Mouse (Mus musculus) heart, postnatal 4 days (tissue): ENCODE measurements around the gene Gm45234. TPM values are rescaled to one million over a fixed set of nuclear protein-coding genes. Genes with fewer than 3 reads are reported as not detected.

Experiments used
- DNase-seq: peaks from one replicate; pipeline ENCODE4 v3.0.0; 2021
- microRNA-seq, 2 experiments: library from miRNA; unstranded; fragments of <30 nt; microRNA quantifications; one replicate each; pipeline ENCODE4 v1.2.0; 2021 to 2022
- total RNA-seq, 2 experiments: library from RNA; stranded (reverse); gene quantifications; 2 replicates each; pipeline ENCODE4 v1.2.3; 2021

Gene Gm45234
- total RNA-seq, 2 experiments from 2014 or later, result 2.1 TPM; not detected in 1

DNA sequence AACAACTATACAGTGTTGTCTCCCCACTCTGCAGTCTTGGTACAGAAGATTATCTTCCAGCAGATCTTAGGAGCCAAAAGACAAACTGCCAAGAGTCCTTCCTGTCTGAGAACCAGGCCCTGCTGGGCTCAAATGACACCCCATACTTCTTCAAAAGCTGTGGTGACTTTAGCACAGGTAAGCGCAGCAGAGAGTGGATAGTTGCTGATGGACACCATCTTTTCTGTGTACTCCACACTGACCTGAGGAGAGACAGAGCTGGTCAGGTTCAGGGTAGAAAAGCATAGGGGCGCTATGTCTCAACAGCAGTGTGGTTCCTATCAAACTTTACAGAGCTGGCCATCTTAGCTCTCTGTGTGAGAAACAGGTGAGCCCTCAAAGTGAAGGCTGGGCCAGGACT lies 51.4 kb downstream of the Gm45234 start:
- no peak for DNase-seq

DNA sequence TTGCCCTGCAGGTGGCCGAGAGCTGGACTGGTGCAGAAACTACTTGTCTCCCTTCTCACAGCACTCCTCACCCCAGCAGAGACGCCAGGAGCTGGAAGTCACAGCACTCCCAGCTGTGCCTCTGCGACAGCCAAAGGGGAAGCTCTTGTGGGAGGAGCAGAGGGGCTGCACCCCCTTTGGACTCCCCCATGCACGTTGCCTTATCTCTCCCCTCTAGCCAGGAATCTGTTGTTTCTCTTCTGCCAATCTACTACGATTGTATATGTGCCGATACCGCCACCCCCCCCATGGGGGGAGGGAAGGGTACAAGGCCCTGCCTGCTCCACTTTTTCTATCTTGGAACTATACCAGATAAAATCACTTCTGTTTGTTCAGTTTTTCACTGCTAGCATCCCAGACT lies 52.0 kb downstream of the Gm45234 start:
- no peak for DNase-seq

DNA sequence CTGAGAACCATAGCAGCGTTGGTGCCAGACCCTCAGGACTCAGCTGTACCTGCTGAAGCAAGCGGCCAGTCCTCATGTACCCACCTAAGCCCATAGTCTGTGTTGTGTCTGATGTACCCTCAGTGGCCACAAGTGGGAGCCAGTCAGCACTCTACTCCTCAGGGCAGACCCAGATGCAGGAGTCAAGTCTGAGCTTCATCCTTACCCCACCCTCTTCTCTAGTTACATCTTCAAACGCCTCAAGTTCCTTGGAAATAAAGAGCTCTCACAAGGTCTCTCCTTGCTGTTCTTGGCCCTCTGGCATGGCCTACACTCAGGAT lies 53.1 kb downstream of the Gm45234 start:
- DNase-seq, result peak; percentile 81

DNA sequence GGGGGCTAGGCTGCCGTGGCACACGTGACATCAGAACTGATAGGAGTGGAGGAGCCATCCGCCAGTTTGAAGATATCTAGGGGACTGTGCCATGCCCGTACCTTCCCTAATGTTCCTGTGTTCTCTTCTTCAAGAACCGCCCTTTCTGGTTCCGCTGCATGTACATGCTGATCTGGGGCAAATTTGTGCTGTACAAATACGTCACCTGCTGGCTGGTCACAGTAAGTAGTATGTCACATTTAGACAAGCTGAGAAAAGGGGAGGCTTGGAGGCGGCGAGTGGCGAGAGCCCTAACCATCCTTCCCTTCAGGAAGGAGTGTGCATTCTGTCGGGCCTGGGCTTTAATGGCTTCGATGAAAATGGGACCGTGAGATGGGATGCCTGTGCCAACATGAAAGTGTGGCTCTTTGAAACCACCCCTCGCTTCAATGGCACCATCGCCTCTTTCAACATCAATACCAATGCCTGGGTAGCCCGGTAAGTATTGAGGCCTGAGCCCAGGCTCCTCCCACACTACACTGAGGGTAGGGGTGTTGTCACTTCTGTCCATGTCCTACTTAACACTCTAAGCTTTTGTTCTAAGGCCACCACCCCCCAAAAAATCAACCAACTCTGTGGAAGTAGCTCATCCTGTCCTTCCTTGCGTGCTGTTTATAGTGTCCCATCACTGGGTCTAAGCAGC lies 53.6 kb downstream of the Gm45234 start:
- no peak for DNase-seq

DNA sequence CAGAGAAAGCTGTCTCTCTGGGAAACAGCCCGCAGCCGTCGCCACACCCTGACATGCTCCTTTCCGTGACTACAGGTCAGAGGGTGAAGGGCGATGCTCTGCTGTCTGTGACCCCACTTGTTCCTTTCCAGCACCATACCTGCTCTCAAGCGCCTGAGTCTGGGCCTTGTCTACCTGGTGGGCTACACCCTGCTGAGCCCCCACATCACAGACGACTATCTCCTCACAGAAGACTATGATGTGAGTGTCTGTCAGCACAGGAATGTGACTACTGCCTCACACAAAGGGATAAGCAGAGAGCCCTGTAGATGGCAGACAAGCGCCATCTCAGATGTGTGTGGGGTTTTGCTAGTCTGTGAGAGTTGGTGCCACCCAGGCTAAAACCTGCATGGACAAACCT lies 54.5 kb downstream of the Gm45234 start:
- DNase-seq, result no peak

DNA sequence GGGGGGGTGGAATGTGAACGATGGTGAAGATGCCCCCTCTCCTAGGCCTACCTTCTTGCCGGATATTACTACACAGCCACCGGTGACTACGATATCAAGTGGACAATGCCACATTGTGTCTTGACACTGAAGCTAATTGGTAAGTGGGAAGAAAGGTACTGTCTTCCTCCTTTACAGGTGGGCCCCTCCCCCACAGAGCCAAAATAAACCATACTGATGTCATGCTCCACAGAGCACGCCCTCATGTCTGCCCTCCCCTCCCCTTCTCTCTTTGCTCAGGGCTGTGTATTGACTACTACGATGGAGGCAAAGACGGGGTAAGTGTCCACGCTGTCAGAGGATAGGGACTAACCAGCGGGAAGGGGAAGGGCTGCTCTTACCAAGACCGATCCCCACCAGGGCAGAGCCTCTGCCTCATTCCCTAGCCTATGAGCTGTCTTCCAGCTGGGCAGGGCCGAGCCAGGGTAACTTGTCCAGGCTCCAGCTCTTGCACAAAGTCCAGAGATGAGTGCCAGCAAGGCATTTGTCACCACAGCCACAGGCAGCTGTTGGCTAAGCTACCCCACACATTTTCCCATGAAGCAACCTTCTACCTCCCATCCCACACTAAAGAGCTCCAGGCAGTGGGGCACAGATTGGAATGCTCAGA lies 55.7 kb downstream of the Gm45234 start:
- peak; percentile 63 for DNase-seq

DNA sequence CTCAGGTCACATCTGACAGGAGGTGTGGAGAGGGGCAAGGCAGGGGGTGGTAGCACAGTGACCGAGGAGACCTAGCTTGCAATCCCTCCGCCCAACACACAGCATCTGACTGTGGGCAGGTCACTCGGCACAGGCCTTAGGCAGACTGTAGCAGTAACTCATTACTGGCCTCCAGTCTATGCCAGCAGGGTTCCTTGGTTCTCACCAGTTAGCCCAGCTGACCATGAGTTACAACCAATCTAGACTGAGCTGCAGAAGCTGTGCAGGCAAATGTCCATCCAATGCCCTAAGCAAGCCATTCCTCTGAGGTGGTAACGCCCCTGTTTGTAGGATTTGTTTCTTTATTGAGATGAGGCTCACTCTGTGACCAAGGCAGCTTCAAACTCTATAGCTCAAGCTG lies 56.5 kb downstream of the Gm45234 start:
- no peak for DNase-seq

DNA sequence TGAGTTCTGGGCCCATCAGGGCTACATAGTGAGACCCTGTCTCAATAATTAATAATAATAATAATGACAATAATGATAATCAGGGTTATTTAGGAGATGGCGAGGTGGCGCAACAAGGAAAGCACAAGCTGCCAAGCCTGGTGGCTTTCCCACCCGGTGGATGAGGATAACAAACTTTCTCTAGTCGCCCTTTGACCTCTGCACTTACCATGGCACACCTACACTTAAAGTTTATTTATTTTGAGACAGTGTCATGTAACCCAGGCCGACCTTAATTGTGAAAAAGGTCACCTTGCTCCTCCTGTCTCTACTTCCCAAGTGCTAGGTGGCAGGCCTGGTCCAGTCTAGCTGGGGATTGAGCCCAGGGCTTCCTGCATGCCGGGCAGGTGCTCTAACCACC lies 57.1 kb downstream of the Gm45234 start:
- no peak for DNase-seq

DNA sequence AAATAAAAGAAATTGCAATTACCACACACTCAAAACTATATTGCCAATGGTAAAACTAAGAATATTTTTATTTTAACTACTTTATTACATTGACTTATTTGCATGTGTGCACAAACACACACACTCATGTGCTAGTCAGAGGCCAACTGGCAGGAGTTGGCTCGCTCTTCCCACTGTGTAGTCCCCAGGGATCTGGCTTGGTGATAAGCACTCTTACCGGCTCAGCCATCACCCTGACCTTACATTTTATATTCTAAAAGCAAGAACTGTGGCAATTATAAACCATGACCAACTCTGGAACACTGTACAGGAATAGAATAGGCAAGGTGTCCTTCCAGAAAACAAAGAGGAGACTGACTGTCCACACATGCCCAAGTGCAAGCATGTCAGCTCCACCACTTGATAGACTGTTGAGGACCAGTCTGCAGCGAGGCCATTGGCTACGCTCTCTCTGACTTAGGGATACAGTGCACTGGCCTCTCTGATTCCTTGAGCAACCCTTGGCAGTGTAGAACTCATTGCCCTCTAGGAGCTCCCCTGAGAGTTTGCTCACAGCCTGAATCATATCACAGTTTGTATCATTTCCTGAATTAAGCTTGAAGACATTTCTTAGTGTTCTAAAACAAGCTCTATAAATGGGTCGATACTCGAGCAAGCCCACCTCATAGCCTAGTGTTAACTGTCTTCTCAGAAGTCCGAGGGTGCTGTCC lies 59.2 kb downstream of the Gm45234 start:
- no peak for DNase-seq

DNA sequence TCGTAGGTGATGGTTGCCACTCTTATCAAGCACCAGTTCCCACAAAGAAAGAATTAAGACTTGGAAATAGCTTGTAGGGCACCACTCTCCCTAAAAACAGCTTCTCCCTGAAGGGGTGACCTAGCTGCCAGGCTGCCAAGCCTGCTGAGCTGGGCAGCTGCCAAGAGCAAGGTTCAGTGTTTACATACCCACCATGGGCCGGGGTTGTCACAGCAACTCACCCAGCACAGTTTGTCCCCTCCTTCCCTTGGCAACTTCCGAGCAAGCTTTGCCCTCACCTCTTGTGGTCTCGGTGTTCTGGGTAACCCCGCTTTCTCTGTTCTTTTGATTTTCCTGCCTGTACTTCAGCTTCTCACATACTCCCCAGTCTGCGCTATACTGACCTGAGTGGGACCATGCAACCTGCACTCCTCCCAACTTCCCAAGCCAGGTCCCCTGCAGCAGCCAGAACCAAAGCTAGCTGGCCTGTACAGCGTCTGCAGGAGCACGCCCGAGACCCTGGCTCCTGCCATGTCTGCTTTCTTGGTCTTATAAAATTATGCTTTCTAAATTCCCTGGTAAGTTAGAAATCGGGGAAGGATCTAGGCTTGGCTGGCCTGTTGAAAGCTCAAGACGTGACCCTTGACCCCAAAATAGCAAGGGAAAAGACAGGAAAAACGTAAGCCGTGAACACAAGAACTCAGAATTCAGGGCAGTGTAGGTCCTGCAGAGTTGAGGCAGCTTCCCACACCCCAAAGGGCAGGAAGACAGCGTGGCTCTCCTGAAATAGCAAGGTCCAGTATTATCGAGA lies 61.5 kb downstream of the Gm45234 start:
- peak; percentile 89 for DNase-seq

DNA sequence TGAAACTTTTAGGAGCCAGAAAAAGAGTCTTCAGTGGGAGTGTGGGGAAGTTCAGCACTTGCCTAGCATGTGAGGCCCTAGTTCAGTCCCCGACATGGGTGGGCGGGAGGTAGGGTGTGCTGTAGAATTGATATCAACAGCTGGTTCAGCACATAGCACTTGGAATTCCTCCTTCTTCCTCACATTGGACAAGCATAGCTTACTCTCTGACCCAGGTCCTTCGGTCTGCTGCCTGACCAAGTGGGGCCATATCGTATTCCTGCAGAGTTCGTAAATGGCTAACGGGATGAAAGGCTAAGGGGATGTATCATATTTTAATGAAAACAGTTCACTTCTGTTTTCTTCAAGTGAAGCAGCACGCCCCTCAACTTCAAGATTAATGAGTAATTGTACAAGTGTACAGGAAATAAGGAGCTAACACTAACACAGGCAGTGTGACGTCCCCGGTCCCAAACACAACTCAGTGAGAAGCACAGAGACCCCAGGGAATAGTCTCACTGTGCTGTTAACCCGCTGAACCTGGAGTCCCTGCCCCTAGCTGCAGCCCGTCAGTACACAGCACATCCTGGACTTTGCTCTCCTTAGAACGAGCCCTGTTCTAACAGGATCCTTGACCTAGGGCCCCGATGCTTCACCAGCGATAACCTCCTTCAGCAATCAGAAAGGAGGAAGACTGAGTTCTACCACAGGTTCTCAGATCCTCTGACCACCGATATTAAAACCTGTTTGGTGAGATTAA lies 62.4 kb downstream of the Gm45234 start:
- no peak for DNase-seq

DNA sequence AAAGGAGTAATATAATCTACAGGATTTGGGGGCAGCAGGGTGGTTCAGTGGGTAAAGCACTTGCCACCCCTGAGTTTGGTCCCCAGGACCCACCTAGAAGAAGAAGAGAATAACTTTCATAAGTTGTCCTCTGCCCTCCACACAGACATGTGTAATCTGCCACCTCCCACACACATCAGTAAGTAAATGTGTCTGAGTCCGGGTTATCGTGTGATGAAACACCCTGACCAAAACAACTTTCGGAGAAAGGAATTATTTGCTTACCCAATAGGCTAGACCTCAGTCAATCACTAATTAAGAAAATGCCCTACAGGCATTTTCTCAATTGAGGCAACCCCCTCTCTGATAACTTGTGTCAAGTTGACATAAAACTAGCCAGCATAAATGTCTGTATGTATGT lies 65.3 kb downstream of the Gm45234 start:
- no peak for DNase-seq

Small RNAs within 50 kb of the gene (microRNA-seq; reads per million reads assigned to microRNA genes)
- gene Mir141 (9.0 to 20.5 reads per million in 2 experiments), gene Mir200c (281 to 551 reads per million in 2 experiments)

Other genes with a start within 250 kb of the Gm45234 start
- gene C1ra, start 243.6 kb downstream of the Gm45234 start, total RNA-seq, result 1 to 10 TPM; 3.4 to 3.8 TPM
- gene C1s1, start 213.7 kb downstream of the Gm45234 start, total RNA-seq, result 1 to 10 TPM; 7.9 to 9.1 TPM
- under 1 TPM; 0.36 to 0.43 TPM for gene C1rb, start 185.7 kb downstream of the Gm45234 start, total RNA-seq
- gene C1s2, start 119.9 kb downstream of the Gm45234 start, total RNA-seq, result under 1 TPM; 0.14 to 0.25 TPM
- gene Lpcat3, start 93.0 kb downstream of the Gm45234 start, total RNA-seq, result 10 to 100 TPM; 53.5 to 55.8 TPM
- 10 to 100 TPM; 72.9 to 73.6 TPM for gene Emg1, start 43.8 kb downstream of the Gm45234 start, total RNA-seq
- gene Phb2, start 43.7 kb downstream of the Gm45234 start, total RNA-seq, result 100 to 1,000 TPM; 398 to 399 TPM
- gene Ptpn6, start 17.3 kb downstream of the Gm45234 start, total RNA-seq, result 1 to 10 TPM; 5.3 to 5.4 TPM
- 100 to 1,000 TPM; 259 to 300 TPM for gene Grcc10, start 14.6 kb downstream of the Gm45234 start, total RNA-seq
- gene Atn1, start 503 bp upstream of the Gm45234 start, total RNA-seq, result 10 to 100 TPM; 61.0 to 70.5 TPM
- 10 to 100 TPM; 10.0 to 10.2 TPM for gene Eno2, start 13.7 kb upstream of the Gm45234 start, total RNA-seq
- gene Lrrc23, start 23.7 kb upstream of the Gm45234 start, total RNA-seq, result under 1 TPM in 1 of 2 experiments, not detected in 1; 0.52 TPM
- 1 to 10 TPM; 3.5 to 4.4 TPM for gene Spsb2, start 52.6 kb upstream of the Gm45234 start, total RNA-seq
- 100 to 1,000 TPM; 977 to 982 TPM for gene Tpi1, start 58.3 kb upstream of the Gm45234 start, total RNA-seq
- 100 to 1,000 TPM; 102 to 104 TPM for gene Usp5, start 73.5 kb upstream of the Gm45234 start, total RNA-seq
- gene Cdca3, start 73.5 kb upstream of the Gm45234 start, total RNA-seq, result 10 to 100 TPM; 77.8 to 82.6 TPM
- gene Gnb3, start 84.3 kb upstream of the Gm45234 start, total RNA-seq, result 1 to 10 TPM; 2.6 to 3.9 TPM
- 10 to 100 TPM; 30.0 to 31.6 TPM for gene P3h3, start 101.7 kb upstream of the Gm45234 start, total RNA-seq
- gene Gpr162, start 108.0 kb upstream of the Gm45234 start, total RNA-seq, result 1 to 10 TPM; 5.7 to 7.4 TPM
- gene Cd4, start 132.2 kb upstream of the Gm45234 start, total RNA-seq, result under 1 TPM; 0.41 to 0.55 TPM
- 1 to 10 TPM in 1 of 2 experiments, under 1 TPM in 1; 0.68 to 1.0 TPM for gene Lag3, start 155.7 kb upstream of the Gm45234 start, total RNA-seq
- gene Ptms, start 164.1 kb upstream of the Gm45234 start, total RNA-seq, result 100 to 1,000 TPM; 549 to 587 TPM
- gene Mlf2, start 175.4 kb upstream of the Gm45234 start, total RNA-seq, result 100 to 1,000 TPM; 237 to 239 TPM
- 100 to 1,000 TPM; 107 to 110 TPM for gene Cops7a, start 209.5 kb upstream of the Gm45234 start, total RNA-seq
- gene Pianp, start 240.7 kb upstream of the Gm45234 start, total RNA-seq, result 1 to 10 TPM in 1 of 2 experiments, under 1 TPM in 1; 0.69 to 1.5 TPM